Mouse (Mus musculus): ENCODE data around the gene Mbd5. TPM values are rescaled to one million over a fixed set of nuclear protein-coding genes. Genes with fewer than 3 reads are reported as not detected.

Gene Mbd5
- polyA plus RNA-seq, 1 experiment from 2014 or later: 43.1 TPM

DNA sequence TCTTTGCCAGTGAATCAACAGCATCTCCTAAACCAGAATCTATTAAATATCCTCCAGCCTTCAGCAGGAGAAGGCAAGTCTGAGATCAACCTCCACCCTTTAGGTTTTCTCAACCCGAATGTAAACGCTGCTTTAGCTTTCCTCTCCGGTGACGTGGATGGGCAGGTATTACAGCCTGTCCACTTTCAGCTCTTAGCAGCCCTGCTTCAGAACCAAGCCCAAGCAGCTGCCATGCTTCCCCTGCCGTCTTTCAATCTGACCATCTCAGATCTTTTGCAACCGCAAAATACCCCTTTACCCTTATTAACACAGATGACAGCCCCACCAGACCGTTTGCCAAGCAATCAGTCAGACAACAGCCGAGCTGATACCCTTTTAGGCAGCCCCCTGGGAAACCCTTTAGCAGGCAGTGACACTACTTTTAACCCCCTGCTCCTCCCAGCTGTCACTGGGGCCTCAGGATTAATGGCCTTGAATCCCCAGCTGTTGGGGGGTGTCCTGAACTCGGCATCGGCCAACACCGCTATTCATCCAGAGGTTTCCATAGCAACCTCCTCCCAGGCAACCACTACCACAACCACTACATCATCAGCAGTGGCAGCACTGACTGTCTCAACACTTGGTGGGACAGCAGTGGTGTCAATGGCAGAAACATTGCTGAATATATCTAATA, 323.1 kb downstream of the Mbd5 start:
- WGBS: 15% methylated on average over 11 of the region's 11 CpGs
- H3K4me2 ChIP-seq (replicated peaks; ENCODE audit: low read depth, low read length): peak overlapping the region; percentile 1; the same call in 1 of the 2 replicates
- H3K4me1 ChIP-seq (replicated peaks; ENCODE audit: control insufficient read depth, insufficient read depth, low read length): no peaks in the 10 kb centered on the region
- no peaks in the 10 kb centered on the region for H3K27me3 ChIP-seq (ENCODE audit: control insufficient read depth, insufficient read depth, low read length)
- DNase-seq (ENCODE audit: low spot score): peak; percentile 86
- no peaks in the 10 kb centered on the region for H3K9me3 ChIP-seq (ENCODE audit: control insufficient read depth, low read length)
- H3K4me3 ChIP-seq (ENCODE audit: low read depth, low read length): no peak overlapping the region
- peak overlapping the region; percentile 43; the same call in 1 of the 2 replicates for H3K27ac ChIP-seq (ENCODE audit: low read depth, low read length)
- H3K9ac ChIP-seq (ENCODE audit: low read depth, low read length): no peak overlapping the region
- peak; percentile 97 for ATAC-seq (ENCODE audit: low FRiP score)
- no peaks in the 10 kb centered on the region for H3K36me3 ChIP-seq (ENCODE audit: control insufficient read depth, insufficient read depth, low read length)

DNA sequence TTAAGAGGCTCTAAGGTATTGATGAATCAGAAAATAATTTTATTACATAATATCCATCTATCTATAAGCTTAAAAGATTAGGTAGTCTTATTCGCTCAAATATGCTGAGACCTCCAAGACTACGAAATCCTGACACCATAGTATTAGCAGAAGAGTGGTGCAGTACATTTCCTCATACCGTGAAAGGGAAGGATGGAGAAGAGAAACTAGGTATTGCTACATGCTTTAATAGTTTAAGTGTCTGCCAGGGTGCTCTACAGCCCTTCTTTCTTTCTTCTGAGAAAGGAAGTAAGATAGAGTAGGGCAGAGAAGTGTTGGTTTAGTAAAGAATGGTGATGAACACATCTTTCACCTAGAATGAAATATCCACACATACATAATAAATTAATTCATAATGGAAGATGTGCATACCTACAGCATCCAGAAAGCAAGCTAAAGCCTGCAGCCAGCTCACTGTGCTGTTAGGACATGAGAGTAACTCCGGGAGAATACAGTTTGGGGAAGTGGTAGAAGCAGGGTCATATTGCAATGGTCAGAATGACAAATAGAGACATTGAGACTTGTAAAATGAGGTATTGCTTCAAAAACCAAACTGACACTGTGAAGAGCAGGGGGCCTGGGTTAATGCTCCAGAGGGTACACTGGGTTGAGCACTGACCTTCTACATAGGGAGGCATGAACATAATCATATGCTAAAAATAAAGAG, 326.9 kb downstream of the Mbd5 start:
- H3K4me3 ChIP-seq (ENCODE audit: low read depth, low read length): no peak overlapping the region
- no peak overlapping the region for H3K4me2 ChIP-seq (replicated peaks; ENCODE audit: low read depth, low read length)
- DNase-seq (ENCODE audit: low spot score): no peak
- no peak overlapping the region for H3K27ac ChIP-seq (ENCODE audit: low read depth, low read length)
- no peak overlapping the region for H3K9ac ChIP-seq (ENCODE audit: low read depth, low read length)
- no peaks in the 10 kb centered on the region for H3K9me3 ChIP-seq (ENCODE audit: control insufficient read depth, low read length)
- 89% methylated on average over 4 of the region's 4 CpGs for WGBS
- no peaks in the 10 kb centered on the region for H3K27me3 ChIP-seq (ENCODE audit: control insufficient read depth, insufficient read depth, low read length)
- no peaks in the 10 kb centered on the region for H3K4me1 ChIP-seq (replicated peaks; ENCODE audit: control insufficient read depth, insufficient read depth, low read length)
- no peak for ATAC-seq (ENCODE audit: low FRiP score)
- no peaks in the 10 kb centered on the region for H3K36me3 ChIP-seq (ENCODE audit: control insufficient read depth, insufficient read depth, low read length)

DNA sequence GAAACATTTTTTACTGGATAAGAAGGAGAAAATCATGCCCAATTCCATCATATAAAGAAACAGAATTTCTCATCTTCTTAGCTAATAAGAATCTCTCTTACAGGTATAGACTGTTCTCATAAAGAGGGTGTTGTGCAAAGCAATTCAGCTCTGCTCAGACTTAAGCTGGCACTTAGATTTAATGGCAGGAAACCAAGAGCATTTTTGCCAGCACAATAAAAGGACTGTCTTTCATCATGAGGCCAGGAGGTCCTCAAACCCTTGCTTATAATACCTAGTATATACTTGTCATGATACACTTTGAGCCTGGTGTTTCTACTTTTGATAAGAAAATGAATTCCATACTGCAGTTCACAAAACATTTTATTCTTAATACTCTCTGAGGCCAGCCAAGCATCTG, 331.2 kb downstream of the Mbd5 start:
- H3K9me3 ChIP-seq (ENCODE audit: control insufficient read depth, low read length): no peaks in the 10 kb centered on the region
- no peak overlapping the region for H3K4me2 ChIP-seq (replicated peaks; ENCODE audit: low read depth, low read length)
- no peak overlapping the region for H3K4me3 ChIP-seq (ENCODE audit: low read depth, low read length)
- no peak for ATAC-seq (ENCODE audit: low FRiP score)
- no peak overlapping the region for H3K9ac ChIP-seq (ENCODE audit: low read depth, low read length)
- no peak overlapping the region for H3K27ac ChIP-seq (ENCODE audit: low read depth, low read length)
- H3K36me3 ChIP-seq (ENCODE audit: control insufficient read depth, insufficient read depth, low read length): no peaks in the 10 kb centered on the region
- H3K27me3 ChIP-seq (ENCODE audit: control insufficient read depth, insufficient read depth, low read length): no peaks in the 10 kb centered on the region
- H3K4me1 ChIP-seq (replicated peaks; ENCODE audit: control insufficient read depth, insufficient read depth, low read length): no peaks in the 10 kb centered on the region
- no peak for DNase-seq (ENCODE audit: low spot score)

DNA sequence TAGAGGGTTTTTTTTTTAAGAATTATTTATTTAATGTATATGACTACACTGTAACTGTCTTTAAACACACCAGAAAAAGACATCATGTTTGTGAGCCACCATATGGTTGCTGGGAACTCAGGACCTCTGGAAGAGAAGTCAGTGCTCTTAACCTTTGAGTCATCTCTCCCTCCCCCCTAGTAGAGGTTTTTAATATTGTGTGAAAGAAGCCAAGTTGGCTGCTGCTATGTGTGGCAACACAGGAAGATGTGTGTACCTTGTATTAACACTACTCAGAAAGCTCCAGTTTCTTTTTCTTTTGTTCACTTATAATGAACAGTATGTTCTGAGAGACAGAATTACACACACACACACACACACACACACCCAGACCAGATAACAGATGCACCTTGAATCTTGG, 334.3 kb downstream of the Mbd5 start:
- H3K27me3 ChIP-seq (ENCODE audit: control insufficient read depth, insufficient read depth, low read length): no peaks in the 10 kb centered on the region
- H3K9ac ChIP-seq (ENCODE audit: low read depth, low read length): no peak overlapping the region
- H3K4me2 ChIP-seq (replicated peaks; ENCODE audit: low read depth, low read length): no peak overlapping the region
- no peak overlapping the region for H3K4me3 ChIP-seq (ENCODE audit: low read depth, low read length)
- no peak for ATAC-seq (ENCODE audit: low FRiP score)
- H3K36me3 ChIP-seq (ENCODE audit: control insufficient read depth, insufficient read depth, low read length): no peaks in the 10 kb centered on the region
- no peaks in the 10 kb centered on the region for H3K4me1 ChIP-seq (replicated peaks; ENCODE audit: control insufficient read depth, insufficient read depth, low read length)
- no peak for DNase-seq (ENCODE audit: low spot score)
- no peak overlapping the region for H3K27ac ChIP-seq (ENCODE audit: low read depth, low read length)
- H3K9me3 ChIP-seq (ENCODE audit: control insufficient read depth, low read length): no peaks in the 10 kb centered on the region

DNA sequence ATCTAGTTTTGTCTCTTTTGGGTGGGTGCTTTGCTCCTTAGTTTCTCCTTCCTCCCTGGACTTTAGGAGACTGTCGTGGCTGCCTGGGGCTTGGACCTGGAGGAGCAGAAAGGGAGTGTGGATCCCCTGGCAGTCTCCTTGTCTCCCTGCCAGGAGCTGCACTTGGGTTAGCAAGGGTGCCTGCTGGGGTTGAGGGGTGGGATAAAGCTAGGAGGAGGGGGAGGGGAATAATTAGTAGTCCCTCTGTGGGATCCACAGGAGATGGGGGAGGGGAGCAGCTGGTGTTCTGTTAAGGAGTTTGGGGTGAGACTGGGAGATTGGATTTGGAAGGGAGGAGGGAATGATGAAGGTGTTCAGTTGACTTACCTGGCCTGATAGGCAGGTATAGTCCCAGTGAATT, 337.7 kb downstream of the Mbd5 start:
- Histone ChIP-seq H3K27me3 (ENCODE audit: control insufficient read depth, insufficient read depth, low read length) (no peaks in the 10 kb centered on the region), H3K4me3 (ENCODE audit: low read depth, low read length) (no peak overlapping the region), H3K36me3 (ENCODE audit: control insufficient read depth, insufficient read depth, low read length) (no peaks in the 10 kb centered on the region), H3K27ac (ENCODE audit: low read depth, low read length) (no peak overlapping the region), H3K9ac (ENCODE audit: low read depth, low read length) (no peak overlapping the region), H3K9me3 (ENCODE audit: control insufficient read depth, low read length) (no peaks in the 10 kb centered on the region), H3K4me1 (replicated peaks; ENCODE audit: control insufficient read depth, insufficient read depth, low read length) (no peaks in the 10 kb centered on the region), H3K4me2 (replicated peaks; ENCODE audit: low read depth, low read length) (no peak overlapping the region)
- DNase-seq (ENCODE audit: low spot score) (no peak), ATAC-seq (ENCODE audit: low FRiP score) (no peak; the same call in 1 of the 2 replicates)
- 21% methylated on average over 1 of the region's 1 CpGs for WGBS

DNA sequence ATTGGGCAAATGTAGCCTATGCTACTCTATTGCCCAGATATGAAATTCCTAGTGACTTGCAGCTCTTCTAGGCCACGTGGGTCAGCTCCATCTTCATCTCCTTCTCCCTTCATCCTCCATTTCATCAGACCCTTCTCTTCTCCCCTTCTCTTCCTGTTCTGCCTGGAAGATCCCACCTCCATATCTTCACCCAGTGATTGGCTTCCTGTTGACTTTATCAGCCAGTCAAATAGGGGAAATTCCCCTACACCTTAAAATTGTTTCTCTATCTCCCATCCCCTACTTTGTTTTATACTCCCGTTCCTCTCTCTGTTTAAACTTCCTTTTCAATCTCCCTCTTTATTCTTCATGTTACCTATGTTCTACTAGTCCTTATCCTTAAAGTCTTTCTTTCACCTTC, 342.4 kb downstream of the Mbd5 start:
- H3K27ac ChIP-seq (ENCODE audit: low read depth, low read length): no peak overlapping the region
- H3K36me3 ChIP-seq (ENCODE audit: control insufficient read depth, insufficient read depth, low read length): no peaks in the 10 kb centered on the region
- H3K4me2 ChIP-seq (replicated peaks; ENCODE audit: low read depth, low read length): no peak overlapping the region
- no peak overlapping the region for H3K9ac ChIP-seq (ENCODE audit: low read depth, low read length)
- DNase-seq (ENCODE audit: low spot score) (no peak), ATAC-seq (ENCODE audit: low FRiP score) (no peak)
- H3K4me1 ChIP-seq (replicated peaks; ENCODE audit: control insufficient read depth, insufficient read depth, low read length): no peaks in the 10 kb centered on the region
- H3K27me3 ChIP-seq (ENCODE audit: control insufficient read depth, insufficient read depth, low read length): no peaks in the 10 kb centered on the region
- no peak overlapping the region for H3K4me3 ChIP-seq (ENCODE audit: low read depth, low read length)
- 82% methylated on average over 2 of the region's 2 CpGs for WGBS
- H3K9me3 ChIP-seq (ENCODE audit: control insufficient read depth, low read length): no peaks in the 10 kb centered on the region

DNA sequence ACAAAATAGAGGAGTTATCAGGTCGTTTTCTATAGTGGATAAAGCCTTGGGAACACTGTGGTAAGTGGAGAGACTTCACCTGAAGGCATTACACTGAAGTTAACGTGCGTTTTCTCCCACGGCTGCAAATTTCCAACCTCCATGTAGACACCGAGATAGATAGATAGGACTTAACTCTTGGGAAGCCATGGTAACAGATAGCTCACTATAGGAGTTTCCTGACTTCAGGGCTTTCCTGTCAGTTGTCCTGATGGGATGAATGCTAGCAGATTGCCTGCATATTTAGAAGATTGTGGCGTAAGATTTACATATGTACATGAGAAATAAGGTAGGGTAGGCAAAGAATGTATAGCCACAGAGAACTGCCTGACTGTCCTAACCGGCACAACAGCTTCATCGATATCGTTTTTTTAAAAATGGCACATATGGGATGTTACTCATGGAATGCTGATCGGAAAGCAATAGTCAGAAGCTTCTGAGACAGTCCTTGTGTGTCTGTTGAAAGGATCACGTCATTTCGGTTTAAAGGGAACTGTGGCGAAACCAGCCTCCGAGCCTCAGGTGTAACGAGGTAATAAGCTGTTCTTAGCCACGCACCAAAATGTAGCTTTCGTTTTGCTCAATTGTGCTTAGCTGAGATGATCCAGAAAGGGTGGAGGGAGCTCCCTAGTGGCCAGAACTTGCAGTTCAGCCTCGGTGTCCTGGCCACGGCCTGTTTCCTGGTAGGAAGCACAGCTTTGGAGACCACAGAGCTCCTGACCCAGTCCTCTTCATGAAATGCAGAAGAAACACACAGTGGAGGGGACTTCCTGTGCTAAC, 363.5 kb downstream of the Mbd5 start:
- no peak overlapping the region for H3K9ac ChIP-seq (ENCODE audit: low read depth, low read length)
- H3K27me3 ChIP-seq (ENCODE audit: control insufficient read depth, insufficient read depth, low read length): no peaks in the 10 kb centered on the region
- H3K4me1 ChIP-seq (replicated peaks; ENCODE audit: control insufficient read depth, insufficient read depth, low read length): no peaks in the 10 kb centered on the region
- peak overlapping the region; percentile 21 for H3K4me3 ChIP-seq (ENCODE audit: low read depth, low read length)
- no peaks in the 10 kb centered on the region for H3K36me3 ChIP-seq (ENCODE audit: control insufficient read depth, insufficient read depth, low read length)
- DNase-seq (ENCODE audit: low spot score) (peak; percentile 85), ATAC-seq (ENCODE audit: low FRiP score) (peak; percentile 92)
- H3K4me2 ChIP-seq (replicated peaks; ENCODE audit: low read depth, low read length): peak overlapping the region; percentile 33
- H3K27ac ChIP-seq (ENCODE audit: low read depth, low read length): no peak overlapping the region
- 51% methylated on average over 19 of the region's 19 CpGs for WGBS
- no peaks in the 10 kb centered on the region for H3K9me3 ChIP-seq (ENCODE audit: control insufficient read depth, low read length)

DNA sequence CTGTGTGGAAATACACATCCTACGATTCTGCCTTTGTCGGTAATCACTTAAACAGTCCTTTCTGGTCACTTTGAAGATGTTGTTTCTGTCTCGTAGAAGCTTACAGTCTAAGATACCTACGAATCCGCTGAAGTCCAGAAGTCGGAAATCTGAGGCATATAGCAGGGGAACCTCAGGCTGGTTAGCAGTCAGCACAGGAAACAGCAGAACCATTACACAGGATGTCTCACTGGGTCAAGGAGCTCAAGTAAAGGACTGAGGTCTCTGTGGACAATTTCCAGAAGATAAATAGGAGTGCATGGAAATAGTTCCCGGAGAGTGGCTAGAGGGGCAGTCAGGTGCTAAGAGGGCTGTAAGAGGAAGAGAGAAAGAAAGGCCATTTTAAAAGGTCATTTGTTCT, 384.3 kb downstream of the Mbd5 start:
- 96% methylated on average over 7 of the region's 7 CpGs for WGBS
- H3K4me3 ChIP-seq (ENCODE audit: low read depth, low read length): no peak overlapping the region
- no peak overlapping the region for H3K4me2 ChIP-seq (replicated peaks; ENCODE audit: low read depth, low read length)
- ATAC-seq (ENCODE audit: low FRiP score): no peak
- no peak overlapping the region for H3K9ac ChIP-seq (ENCODE audit: low read depth, low read length)
- H3K4me1 ChIP-seq (replicated peaks; ENCODE audit: control insufficient read depth, insufficient read depth, low read length): no peaks in the 10 kb centered on the region
- H3K27ac ChIP-seq (ENCODE audit: low read depth, low read length): no peak overlapping the region
- no peaks in the 10 kb centered on the region for H3K9me3 ChIP-seq (ENCODE audit: control insufficient read depth, low read length)
- no peaks in the 10 kb centered on the region for H3K27me3 ChIP-seq (ENCODE audit: control insufficient read depth, insufficient read depth, low read length)
- no peak for DNase-seq (ENCODE audit: low spot score)
- H3K36me3 ChIP-seq (ENCODE audit: control insufficient read depth, insufficient read depth, low read length): no peaks in the 10 kb centered on the region
